Mouse (Mus musculus): ENCODE measurements at regions not wholly inside any gene's neighbourhood (a gene's known extent, or its start where the extent isn't known, plus 50 kb on each side); places are given as distances from the start of the nearest gene placed in this dataset.
"Not testable (repeated sequence)": the region's sequence is repeated elsewhere in the genome, so short reads cannot be mapped to it uniquely, and the experiment has no call there.

DNA sequence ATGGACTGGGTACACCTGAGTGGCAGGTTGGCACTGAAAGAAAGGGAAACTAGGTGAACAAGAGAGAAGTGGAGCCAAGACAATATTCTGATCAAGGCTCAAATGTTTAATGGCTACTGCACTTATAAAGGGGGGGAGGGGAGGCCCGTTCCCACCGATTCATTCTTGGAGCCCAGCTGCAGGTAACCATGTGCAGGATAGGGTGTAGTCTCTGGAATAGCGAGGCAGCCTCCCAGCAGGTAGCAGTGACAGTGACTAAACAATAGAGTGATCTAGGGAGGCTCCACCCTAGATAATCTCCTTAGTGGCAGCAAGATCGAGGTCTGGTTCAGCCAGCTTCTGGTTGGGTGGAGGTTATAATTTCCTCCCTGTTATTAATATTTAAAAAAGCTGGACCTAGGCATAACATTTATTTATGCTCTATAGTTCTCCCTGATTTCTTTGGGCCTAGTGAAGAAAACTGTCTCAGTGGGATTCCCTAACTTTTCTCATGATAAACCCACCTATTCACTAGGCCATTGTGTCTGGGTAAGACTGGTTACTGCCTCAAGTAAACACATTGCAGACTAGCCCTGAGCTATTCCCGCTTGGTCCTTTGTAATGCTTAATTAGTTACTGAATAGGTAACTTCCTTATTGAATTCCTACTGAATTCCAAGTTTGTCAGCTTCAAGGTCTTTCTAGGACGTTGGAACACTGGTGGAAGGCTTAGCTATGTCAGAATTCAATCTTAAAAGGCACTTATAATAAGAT is 705.4 kb upstream of the Pou3f2 start:
- 62% methylated on average over 6 of the region's 6 CpGs for WGBS
- H3K9ac ChIP-seq: no peak overlapping the region
- no peak overlapping the region for H3K27ac ChIP-seq (ENCODE audit: low read depth, low read length)
- no peak overlapping the region for H3K4me3 ChIP-seq (ENCODE audit: low read depth, low read length)
- H3K27me3 ChIP-seq (ENCODE audit: insufficient read depth, low read length): no peaks in the 10 kb centered on the region
- H3K36me3 ChIP-seq (ENCODE audit: insufficient read depth): no peaks in the 10 kb centered on the region
- DNase-seq (no peak), ATAC-seq (no peak)
- H3K4me1 ChIP-seq (ENCODE audit: insufficient read depth): no peaks in the 10 kb centered on the region
- no peaks in the 10 kb centered on the region for H3K9me3 ChIP-seq (ENCODE audit: low read length)
- H3K4me2 ChIP-seq (ENCODE audit: low read depth): no peak overlapping the region
- no peak for TF ChIP-seq CTCF (IDR thresholded peaks at IDR 0.05; ENCODE audit: low read depth)

DNA sequence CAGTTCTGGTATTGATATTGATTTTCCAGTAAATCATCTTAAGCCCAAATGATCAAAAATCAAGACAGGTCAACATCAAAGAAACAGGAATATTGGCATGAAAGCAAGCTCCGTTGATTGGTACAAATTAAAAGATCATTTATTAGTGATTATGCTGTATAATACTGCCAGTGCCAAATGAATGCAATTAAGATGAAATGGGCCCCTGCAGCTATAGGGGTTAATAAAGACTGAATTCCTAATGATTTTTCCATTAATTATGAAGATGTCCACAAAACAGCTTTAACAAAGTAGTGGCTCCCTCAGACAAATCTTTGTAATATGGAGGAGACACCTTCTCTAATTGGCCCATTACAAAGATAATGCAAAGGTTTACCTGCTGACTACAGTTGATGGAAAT is 685.6 kb upstream of the Pou3f2 start:
- Histone ChIP-seq H3K4me1 (ENCODE audit: insufficient read depth) (no peaks in the 10 kb centered on the region), H3K9me3 (ENCODE audit: low read length) (no peaks in the 10 kb centered on the region), H3K4me3 (ENCODE audit: low read depth, low read length) (no peak overlapping the region), H3K9ac (no peak overlapping the region), H3K27ac (ENCODE audit: low read depth, low read length) (no peak overlapping the region), H3K4me2 (ENCODE audit: low read depth) (no peak overlapping the region), H3K27me3 (ENCODE audit: insufficient read depth, low read length) (no peaks in the 10 kb centered on the region), H3K36me3 (ENCODE audit: insufficient read depth) (no peaks in the 10 kb centered on the region)
- DNase-seq (no peak), ATAC-seq (no peak)
- TF ChIP-seq CTCF (IDR thresholded peaks at IDR 0.05; ENCODE audit: low read depth): no peak
- 14% methylated on average over 1 of the region's 1 CpGs for WGBS

DNA sequence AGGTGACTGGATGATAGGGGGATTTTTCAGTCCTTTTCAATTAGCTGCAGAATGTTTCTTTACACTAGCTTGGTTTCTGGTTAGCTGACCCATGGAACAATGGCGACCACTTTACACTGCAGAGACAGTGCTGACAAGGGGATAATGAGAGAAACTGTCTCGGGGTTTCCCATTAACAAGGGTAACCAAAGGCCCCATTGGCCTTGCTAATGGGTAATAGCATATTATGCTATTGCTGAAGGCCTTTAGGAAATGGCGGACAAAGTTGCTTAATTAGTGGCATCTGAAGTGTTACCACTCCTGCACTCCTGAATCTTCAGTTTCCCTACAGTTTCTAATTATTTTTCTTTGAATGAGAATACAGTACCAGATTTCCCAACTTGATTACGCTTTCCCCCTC is 685.2 kb upstream of the Pou3f2 start:
- H3K4me2 ChIP-seq (ENCODE audit: low read depth): no peak overlapping the region
- H3K4me1 ChIP-seq (ENCODE audit: insufficient read depth): no peaks in the 10 kb centered on the region
- ATAC-seq (no peak), DNase-seq (peak; percentile 1)
- no peak overlapping the region for H3K4me3 ChIP-seq (ENCODE audit: low read depth, low read length)
- 6% methylated on average over 4 of the region's 4 CpGs for WGBS
- no peak overlapping the region for H3K9ac ChIP-seq
- TF ChIP-seq CTCF (IDR thresholded peaks at IDR 0.05; ENCODE audit: low read depth): no peak
- no peak overlapping the region for H3K27ac ChIP-seq (ENCODE audit: low read depth, low read length)
- H3K27me3 ChIP-seq (ENCODE audit: insufficient read depth, low read length): no peaks in the 10 kb centered on the region
- H3K9me3 ChIP-seq (ENCODE audit: low read length): no peaks in the 10 kb centered on the region
- H3K36me3 ChIP-seq (ENCODE audit: insufficient read depth): no peaks in the 10 kb centered on the region

DNA sequence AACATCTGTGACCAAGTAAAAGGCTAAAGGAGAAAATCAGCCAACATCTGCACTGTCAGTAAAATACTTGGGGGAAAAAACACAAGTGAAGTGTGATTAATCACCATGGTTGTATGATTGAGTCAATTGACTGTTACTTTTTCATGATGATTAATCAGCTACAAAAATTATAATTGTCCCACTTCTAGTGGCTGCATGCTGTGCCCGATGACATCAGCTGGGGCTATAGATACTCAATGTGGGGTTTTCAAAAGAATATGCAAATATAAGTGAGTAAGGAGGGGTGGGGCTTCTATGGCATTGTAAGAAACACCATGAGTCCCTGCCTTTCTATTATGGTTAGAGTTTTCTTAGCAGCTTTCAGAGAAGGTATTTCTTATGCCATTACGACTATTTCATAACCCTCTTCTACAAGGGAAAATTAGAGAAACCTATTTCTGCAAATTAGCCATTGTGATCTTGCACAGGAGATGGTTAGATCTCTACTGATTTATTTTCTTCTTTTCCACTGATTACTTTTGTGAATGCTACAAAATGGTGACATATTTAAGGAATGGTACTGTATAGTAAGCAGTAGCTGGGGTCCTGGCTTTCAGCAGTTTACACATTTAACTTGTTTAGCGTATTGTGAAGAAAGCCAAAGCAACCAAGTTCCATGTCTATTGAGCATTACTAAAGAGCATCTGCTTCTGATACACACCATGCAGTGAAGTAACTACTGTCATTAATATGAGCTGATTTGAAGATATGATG is 660.1 kb upstream of the Pou3f2 start:
- Histone ChIP-seq H3K4me3 (ENCODE audit: low read depth, low read length) (no peak overlapping the region), H3K4me1 (ENCODE audit: insufficient read depth) (no peaks in the 10 kb centered on the region), H3K4me2 (ENCODE audit: low read depth) (no peak overlapping the region), H3K36me3 (ENCODE audit: insufficient read depth) (no peaks in the 10 kb centered on the region), H3K9me3 (ENCODE audit: low read length) (no peaks in the 10 kb centered on the region), H3K27ac (ENCODE audit: low read depth, low read length) (no peak overlapping the region), H3K27me3 (ENCODE audit: insufficient read depth, low read length) (no peaks in the 10 kb centered on the region), H3K9ac (no peak overlapping the region)
- no peak for DNase-seq
- 32% methylated on average over 3 of the region's 3 CpGs for WGBS
- TF ChIP-seq CTCF (IDR thresholded peaks at IDR 0.05; ENCODE audit: low read depth): no peak
- no peak for ATAC-seq

DNA sequence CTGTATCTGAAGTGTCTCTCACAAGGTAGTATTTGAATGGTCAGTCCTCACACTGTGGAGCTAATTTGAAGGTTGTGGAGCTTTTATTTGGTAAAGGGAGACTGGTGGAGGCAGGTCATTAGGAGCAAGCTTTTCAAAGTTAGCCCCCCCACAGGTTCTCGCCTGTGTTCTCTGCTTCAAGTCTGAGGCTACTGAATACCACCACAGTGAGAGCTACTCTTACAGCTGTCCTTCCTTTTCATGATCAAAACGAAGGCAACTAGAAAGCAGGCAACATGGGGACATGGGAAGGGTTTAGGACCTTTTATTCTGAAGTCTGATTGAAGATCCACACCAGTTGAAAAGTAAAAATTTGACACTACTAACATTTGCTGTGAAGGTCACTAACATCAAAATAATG is 645.2 kb upstream of the Pou3f2 start:
- Histone ChIP-seq H3K9me3 (ENCODE audit: low read length) (no peaks in the 10 kb centered on the region), H3K4me3 (ENCODE audit: low read depth, low read length) (no peak overlapping the region), H3K36me3 (ENCODE audit: insufficient read depth) (no peaks in the 10 kb centered on the region), H3K4me2 (ENCODE audit: low read depth) (no peak overlapping the region), H3K27ac (ENCODE audit: low read depth, low read length) (no peak overlapping the region), H3K27me3 (ENCODE audit: insufficient read depth, low read length) (no peaks in the 10 kb centered on the region), H3K4me1 (ENCODE audit: insufficient read depth) (no peaks in the 10 kb centered on the region), H3K9ac (no peak overlapping the region)
- TF ChIP-seq CTCF (IDR thresholded peaks at IDR 0.05; ENCODE audit: low read depth): no peak
- WGBS: 12% methylated on average over 2 of the region's 2 CpGs
- no peak for DNase-seq
- ATAC-seq: no peak

DNA sequence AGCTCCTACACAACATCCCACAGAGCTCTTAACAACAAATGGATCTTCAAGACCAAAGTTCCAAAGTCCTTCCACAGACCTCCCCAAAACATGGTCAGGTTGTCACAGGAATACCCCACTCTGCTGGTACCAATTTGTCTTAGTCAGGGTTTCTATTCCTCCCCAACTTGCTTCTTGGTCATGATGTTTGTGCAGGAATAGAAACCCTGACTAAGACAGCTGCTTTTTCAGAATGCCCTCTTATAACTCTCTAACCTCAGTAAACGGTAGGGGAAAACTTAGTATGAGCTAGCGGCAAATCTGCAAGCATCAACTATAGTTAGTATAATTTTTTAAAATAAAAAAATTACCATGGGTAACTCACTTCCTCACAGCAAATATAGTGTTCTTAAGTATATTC is 613.3 kb upstream of the Pou3f2 start:
- not testable (repeated sequence) for H3K27ac ChIP-seq (ENCODE audit: low read depth, low read length); ATAC-seq; H3K27me3 ChIP-seq (ENCODE audit: insufficient read depth, low read length); H3K4me2 ChIP-seq (ENCODE audit: low read depth); H3K9ac ChIP-seq; H3K4me3 ChIP-seq (ENCODE audit: low read depth, low read length); H3K36me3 ChIP-seq (ENCODE audit: insufficient read depth); H3K4me1 ChIP-seq (ENCODE audit: insufficient read depth); H3K9me3 ChIP-seq (ENCODE audit: low read length)
- DNase-seq: peak; percentile 35
- 95% methylated on average over 2 of the region's 2 CpGs for WGBS

DNA sequence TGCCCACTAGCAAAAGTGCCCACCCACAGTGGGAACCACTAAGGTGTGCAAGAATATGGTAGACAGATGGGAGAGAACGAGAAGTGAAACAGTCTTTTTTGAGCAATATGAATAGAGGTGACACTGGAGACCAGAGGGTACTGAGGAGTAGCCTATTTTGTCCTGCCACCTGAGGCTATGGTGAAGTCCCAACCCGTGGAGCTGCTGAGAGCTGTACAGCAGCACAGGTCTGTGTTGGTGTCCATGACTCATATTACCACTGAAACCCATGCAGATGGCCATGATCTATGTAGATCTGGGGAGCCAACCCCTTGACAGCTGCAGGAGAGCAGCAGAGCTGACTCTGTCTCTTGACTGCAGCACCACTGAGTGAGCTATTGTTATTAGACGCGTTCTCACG is 591.4 kb upstream of the Pou3f2 start:
- Histone ChIP-seq H3K9me3 (ENCODE audit: low read length) (no peaks in the 10 kb centered on the region), H3K36me3 (ENCODE audit: insufficient read depth) (no peaks in the 10 kb centered on the region), H3K4me3 (ENCODE audit: low read depth, low read length) (no peak overlapping the region), H3K27me3 (ENCODE audit: insufficient read depth, low read length) (no peaks in the 10 kb centered on the region), H3K4me2 (ENCODE audit: low read depth) (no peak overlapping the region), H3K27ac (ENCODE audit: low read depth, low read length) (no peak overlapping the region), H3K4me1 (ENCODE audit: insufficient read depth) (no peaks in the 10 kb centered on the region), H3K9ac (no peak overlapping the region)
- no peak for DNase-seq
- no peak for ATAC-seq
- no peak for TF ChIP-seq CTCF (IDR thresholded peaks at IDR 0.05; ENCODE audit: low read depth)
- WGBS: 97% methylated on average over 5 of the region's 5 CpGs

Data from forebrain, postnatal 0 days (tissue).